Mouse (Mus musculus) lung, postnatal 25 days (tissue): Measurements from ENCODE around the gene Setd4.
A peak's percentile ranks its signal among the peaks of the same experiment; 100 is the strongest.
"Not testable (repeated sequence)": the region's sequence is repeated elsewhere in the genome, so short reads cannot be mapped to it uniquely, and the experiment has no call there.

Experiments used
- DNase-seq: peaks from one replicate; pipeline ENCODE4 v3.0.0; 2022; ENCODE audit warnings: low spot score

Gene Setd4

DNA sequence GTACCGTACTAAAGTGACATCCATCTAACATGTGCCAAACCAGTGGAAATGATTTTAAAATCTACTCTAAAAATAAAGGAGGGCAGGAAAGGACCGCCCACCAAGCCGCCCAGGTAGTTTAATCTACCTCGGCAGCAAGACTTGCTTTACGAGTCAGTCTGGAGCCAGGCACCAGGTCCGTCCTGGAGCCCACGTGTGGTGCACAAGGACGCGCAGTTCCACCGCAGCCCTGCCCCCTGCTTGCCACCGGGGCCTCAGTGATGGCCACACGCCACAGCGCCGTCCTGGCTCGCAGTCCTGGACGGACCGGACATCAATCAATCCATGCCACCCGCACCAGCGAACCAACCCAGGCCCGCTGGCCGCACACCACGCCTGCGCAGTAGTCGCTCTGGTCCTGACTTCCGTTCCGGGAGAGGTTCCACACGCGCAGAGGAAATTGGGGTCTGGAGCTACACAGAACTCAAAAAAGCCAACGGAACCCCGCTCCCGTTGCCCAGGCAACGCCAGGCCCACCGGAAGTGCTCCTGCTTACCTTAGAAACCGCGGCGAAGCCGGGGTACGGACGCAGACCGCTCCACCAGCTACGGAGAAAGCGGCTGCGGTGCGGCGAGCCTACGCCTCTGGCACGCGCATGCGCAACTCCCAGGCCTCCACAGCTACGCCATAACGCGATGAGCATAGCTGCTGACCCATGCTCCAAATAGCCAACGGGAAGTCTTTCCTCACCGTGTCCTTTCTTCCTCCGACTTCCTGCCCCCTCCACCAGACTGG lies at the start of gene Setd4:
Gene Setd4 (minus strand): TSS at position 625 of the 774 bp plus-strand sequence.
- DNase-seq, result peak; percentile 94

DNA sequence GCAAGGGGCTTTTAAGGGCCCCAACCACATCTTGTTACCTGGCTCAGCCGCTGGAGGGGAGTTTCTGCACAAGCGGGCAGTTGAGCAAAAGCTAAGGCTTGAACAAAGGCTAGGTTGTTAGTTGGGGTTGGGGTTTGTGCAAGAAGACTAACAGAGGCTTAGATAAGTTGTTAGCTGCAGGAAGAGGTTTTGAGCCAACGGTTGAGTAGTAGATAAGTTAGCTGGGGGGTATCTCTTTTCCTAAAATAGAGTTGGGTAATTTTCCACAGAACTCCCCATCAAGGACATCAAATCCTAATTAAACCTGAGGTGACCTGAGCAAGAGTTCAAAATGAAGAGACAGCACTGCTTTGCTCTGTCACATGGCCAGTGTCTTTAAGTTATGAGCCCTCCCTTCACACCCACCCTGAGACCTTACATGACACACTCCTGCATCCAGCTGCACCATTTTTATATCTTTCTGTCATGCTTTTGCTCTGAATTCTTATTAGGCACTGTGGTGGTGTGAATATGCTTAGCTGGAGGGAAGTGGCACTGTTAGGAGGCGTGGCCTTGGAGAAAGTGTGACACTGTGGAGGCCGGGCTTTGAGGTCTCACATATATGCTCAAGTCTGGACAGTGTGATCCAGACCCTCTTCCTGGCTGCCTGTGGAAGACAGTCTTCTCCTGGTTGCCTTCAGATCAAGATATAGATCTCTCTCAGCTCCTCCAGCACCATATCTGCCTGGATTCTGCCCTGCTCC lies 44.7 kb upstream of the Setd4 start:
- DNase-seq, result no peak

DNA sequence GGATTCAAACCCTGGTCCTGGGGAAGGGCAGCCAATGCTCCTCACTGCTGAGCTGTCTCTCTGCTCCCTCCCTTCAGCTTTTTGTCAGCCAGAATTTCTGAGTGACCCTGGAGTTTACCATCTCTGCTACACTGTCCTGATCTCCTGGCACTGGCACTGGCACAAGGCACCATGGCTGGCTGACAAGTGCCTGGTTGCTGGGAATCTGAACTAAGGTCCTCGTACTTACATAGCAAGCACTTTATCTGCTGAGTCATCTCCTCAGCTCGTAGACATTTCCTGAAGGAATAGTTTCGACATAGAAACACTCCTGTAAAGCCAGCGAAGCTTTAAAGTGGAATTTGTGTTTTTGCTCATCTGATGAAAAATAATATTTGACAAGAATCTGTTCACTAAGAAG lies 40.1 kb upstream of the Setd4 start:
- peak; percentile 12 for DNase-seq

DNA sequence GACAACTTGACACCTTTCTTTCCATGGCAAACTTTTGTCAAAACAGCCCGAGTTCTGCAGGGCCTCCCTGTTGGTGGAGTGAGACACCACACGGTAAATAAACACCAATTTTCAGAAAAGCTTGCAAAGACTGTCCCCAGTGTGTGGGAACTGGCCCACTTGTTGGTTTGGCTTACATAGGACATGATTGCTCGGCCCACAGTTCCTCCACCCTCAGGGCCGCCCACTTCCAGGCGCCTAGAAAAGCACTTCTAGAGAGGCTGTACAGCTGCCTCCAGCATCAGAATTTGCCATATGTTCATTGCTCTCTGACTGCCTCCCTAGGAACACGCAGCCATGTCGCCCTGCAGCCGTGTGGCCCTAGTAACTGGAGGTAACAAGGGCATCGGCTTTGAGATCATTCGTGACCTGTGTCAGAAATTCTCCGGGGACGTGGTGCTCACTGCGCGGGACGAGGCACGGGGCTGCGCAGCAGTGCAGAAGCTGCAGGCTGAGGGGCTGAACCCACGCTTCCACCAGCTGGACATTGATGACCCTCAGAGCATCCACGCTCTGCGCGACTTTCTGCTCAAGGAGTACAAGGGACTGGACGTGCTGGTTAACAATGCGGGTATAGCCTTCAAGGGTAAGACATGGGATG lies 24.0 kb upstream of the Setd4 start, which contains the start of gene Gm5678:
Gene Gm5678 (plus strand): TSS at position 337 of the 640 bp plus-strand sequence.
- no peak for DNase-seq

DNA sequence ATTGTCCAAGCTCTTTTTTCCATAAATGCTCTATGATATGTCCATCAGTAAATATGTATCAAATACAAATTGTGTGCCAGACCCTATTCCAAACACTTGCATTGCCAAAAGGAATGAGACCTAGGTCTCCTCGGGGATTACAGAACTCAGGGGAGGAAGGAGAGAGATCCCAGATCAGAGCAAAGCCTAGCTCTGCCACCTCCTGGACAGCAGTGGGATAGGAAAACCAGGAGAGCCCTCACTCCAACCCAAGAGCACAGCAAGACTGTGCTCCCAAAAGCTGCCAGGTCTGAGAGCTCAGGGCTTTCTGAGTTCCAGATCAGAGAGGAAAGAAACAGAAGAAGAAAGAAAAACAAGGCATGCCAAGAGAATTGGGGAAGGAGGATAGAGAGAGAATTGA lies 22.9 kb upstream of the Setd4 start:
- DNase-seq, result no peak

DNA sequence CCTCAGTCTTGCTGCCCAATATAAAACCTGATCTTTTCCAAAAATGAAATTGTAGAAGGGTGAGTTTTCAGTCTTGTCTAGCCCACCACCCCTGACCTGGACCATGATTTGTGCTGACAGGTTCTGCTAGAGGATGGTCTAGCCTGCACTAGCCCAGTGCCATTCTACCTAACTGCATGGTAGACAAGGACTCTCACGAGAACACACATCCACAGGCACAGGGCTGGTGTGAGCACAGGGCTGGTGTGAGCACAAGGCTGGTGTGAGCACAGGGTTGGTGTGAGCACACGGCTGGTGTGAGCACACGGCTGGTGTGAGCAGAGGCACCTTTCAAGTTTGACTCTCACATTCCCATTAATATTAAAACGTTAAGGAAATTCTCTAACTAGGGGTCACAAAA lies 20.8 kb upstream of the Setd4 start:
- no peak for DNase-seq

DNA sequence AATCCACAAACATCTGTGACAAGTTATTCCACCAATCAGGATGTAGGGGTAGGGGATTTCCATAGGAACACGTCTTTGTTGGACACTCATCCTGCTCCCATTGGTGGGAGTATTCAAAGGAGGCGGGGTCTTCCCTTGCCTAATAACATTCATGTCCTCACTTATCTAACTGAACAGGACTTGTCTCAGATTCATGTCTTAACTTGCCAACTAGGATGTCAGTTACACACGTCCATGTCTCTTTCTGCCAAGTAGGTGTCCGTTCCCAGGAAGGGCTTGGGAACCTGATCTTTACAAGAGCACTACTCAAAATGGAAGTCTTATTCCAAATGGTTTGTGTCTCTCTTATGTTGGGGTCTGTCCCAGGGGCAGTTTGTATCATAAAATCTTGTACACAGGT lies 19.9 kb upstream of the Setd4 start:
- not testable (repeated sequence) for DNase-seq

DNA sequence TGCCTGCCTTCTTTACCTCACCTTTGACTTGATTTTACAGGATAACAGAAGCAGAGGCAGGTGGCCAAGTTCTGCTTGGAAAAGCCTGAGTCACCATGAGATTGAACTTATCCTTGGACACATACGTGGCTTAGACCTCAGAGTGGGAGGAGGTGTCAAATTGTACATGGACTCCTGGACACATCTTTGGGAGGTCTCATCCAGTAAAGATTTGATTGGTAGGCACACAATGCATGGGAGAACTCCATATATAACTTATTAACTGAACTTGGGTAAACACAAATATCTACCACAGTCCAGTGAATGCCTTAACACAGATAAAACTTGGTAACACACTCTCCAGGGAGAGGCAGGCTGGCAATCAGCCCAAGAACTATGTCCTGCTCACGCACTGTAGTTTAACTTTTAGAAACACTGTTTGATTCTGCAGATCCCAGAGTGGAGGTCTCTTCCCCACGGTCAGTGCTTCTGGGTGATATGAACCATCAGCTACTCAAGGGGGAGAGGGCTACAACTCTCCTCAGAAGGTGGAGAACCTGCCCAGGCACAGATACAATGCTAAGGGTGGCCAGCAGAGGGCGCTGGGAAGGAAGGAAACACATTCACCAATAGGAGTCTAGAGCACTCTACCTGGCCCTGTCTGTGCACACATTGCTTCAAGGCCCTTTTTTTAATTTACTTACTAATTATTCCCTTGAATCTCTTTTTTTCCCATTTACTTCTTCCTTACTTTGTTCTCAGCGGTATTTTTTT lies 11.4 kb upstream of the Setd4 start:
- DNase-seq, result peak; percentile 73

DNA sequence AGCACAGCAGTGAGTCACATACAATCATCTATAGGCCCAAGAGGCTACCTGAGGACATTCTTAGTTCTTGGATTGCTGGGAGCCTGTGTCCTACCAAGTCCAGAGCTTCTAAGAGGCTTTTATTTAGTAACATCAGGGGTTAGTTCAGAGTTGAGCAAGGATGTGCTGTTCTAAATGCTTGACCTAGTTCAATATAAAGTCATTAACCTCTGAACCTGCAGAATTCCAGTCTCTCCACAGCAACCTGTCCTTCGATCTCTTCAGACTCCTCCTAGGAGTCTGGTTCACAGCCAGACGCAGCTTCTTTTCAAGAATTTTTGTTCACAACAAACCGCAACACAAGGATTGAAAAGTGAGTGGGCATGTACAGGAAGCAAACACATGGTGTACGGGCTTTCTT lies 7.1 kb upstream of the Setd4 start:
- no peak for DNase-seq

DNA sequence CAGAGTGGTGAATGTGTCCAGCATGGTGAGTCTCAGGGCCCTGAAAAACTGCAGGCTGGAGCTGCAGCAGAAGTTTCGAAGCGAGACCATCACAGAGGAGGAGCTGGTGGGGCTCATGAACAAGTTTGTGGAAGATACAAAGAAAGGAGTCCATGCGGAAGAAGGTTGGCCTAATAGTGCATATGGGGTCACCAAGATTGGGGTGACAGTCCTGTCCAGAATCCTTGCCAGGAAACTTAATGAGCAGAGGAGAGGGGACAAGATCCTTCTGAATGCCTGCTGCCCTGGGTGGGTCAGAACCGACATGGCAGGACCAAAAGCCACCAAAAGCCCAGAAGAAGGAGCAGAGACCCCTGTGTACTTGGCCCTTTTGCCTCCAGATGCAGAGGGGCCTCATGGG lies 5.9 kb upstream of the Setd4 start:
- DNase-seq, result no peak

DNA sequence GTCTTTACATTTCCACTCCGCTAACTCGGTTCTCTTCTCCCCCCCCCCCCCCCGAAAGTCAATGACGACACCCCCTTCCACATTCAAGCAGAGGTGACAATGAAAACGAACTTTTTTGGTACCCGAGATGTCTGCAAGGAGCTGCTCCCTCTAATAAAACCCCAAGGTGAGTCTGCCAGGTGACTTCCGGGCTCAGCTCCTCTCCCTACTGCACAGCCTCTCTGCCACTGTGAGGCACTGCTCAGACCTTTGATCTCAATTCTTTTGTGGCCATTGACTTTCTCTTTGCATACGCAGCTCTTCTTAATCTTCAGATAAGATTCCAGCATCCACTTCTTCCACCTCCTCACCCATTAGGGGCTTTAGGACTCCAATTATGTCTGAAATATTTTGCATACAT lies 4.9 kb upstream of the Setd4 start:
- no peak for DNase-seq

DNA sequence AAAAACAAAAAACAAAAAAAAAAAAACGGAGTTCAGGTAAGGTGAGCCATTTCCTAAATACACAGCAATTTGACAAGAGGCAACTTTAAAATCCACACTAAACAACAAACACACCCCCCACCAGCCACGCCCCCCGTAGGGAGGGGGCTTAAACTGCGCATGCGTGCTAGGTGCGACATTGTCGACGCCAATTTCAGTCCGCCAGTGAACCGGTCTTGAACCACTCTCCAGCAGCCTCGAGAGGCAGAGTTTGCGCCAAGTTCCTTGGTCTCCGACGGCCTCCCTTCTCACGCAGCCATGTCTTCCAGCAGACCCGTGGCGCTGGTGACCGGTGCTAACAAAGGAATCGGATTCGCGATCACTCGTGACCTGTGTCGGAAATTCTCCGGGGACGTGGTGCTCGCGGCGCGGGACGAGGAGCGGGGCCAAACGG lies 3.8 kb upstream of the Setd4 start:
- peak; percentile 86 for DNase-seq

DNA sequence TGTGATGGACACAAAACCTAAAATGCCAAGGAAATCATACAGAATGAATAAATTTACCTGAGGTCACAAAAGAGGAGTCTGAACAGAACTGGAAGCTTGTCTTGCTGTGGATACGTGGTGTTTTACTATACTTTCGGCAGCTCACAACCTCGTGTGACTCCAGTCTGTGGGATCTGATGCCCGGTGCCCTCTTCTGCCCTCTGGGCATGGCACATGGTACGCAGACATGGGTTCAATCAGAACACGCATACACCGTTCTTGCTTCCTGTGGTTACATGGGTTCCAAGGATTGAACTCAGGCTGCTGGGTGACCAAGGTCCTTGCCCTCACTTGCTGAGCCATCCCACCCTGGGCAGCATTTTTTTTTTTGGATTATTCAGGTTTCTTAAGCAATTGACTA lies 2.3 kb upstream of the Setd4 start:
- DNase-seq, result no peak

DNA sequence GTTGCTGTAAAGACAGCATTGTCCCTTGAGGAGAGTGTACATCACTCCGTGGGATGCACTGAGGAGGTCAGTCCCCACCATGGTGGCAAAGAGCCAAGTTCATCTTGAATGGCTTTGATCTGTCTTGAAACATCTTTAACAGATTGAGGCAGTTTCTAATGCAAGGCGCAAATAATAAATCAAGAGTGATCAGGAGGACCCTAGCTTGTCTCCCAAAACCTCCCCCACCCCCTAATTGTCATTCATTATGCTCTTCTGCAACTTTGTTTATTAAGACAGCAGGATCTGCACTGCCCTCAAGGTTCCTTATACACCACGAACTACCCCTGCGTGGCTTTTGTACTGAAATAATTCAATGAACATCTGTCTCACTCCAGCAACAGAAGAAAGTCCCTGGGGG lies 1.7 kb upstream of the Setd4 start, which contains the start of gene Cbr1:
Gene Cbr1 (plus strand): TSS at position 301 of the 400 bp plus-strand sequence.
- DNase-seq, result no peak

DNA sequence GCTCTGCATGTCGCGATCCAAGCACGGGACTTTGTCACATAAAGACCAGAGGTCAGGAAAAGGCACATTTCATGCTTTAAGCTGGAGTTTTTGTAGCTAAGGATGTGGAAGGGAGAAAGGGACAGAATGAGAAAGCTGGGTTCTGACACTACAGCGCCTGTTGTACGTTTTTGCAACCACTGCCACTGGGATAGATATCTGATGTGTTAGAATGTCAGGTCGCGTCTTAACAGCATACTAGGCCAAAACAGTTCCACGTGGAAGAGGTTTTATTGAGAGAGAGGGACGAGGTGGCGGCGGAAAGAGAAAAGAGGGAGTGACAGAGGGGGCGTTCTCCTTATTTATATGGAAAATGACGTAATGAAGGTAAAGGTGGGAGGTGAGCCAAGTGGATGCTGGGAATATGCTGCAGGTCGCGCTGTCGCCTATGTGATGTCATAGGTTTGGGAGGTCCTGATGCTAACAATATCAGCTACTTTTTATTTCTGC lies 662 bp upstream of the Setd4 start:
- DNase-seq, result no peak

DNA sequence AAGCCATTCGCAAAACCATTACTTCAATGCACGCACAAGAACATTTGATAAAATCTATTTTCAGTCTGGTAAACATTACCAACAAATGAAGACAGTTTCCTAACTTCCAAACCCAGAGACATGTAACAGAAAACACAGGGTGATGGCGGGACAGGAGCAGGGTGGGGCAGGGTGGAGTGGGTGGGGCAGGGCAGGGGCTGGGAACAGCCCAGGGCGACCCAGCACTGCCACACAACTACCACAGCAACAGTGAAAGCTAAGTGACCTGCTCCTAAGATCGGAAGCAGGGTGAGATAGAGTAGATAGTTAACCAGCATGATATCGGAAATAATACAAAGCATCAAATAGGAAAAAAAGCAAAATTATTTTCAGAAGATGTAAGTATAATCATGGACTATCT lies 4.4 kb downstream of the Setd4 start:
- DNase-seq, result no peak

DNA sequence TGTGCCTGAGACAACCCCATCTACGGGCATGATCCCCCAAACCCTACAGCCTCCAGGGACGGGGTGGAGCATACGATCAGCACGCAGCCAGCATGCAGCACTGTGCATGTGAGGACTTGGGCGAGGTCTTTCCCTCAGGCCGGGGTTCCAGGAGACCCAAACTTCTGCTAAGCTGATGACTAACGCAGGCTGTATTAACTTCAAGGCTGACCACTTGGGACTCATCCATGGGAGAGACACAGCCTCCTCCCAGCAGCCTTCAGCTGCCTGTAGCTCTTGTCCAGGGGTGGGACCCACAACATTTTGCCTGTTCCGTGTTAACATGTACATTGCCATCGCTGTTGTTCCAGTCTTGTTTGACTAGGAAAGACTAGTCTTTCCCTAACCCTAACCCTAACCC lies 6.3 kb downstream of the Setd4 start:
- DNase-seq, result no peak

DNA sequence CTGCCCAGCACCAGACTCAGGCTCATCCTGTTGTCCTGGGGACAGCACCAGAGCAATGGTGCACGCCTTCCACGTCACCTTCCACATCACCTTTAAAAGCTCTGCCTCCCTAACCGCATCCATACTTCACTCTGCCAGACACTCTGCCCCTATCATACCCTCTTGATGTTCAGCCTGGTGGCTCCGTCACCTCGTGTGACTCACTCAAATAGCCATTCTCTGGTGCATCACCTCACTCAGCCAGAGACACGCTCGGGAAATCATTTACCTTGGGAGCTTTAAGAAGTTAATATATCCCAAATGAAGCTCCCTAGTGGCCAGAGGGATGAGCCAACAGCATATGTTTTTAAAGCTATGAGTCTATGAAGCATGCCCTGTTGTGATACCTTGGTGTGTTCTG lies 7.1 kb downstream of the Setd4 start:
- no peak for DNase-seq

DNA sequence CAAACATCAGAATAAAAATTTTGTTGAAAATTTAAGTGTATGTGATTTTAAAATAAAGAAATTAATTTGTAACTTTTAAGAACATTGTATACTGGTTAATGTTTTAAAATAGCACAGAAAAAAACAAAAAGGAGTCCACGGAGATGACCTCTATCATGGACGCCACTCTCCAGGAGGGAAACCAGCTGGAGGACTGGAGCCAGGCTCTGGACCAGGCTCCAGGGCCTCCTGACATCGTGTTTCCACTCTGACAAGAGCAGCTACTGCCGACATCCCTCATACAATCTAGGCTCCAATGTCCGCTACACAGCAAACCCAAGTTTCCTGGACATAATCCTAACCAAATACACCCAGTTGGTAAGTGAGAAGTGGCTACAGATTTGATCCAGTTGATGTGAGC lies 8.1 kb downstream of the Setd4 start:
- no peak for DNase-seq

DNA sequence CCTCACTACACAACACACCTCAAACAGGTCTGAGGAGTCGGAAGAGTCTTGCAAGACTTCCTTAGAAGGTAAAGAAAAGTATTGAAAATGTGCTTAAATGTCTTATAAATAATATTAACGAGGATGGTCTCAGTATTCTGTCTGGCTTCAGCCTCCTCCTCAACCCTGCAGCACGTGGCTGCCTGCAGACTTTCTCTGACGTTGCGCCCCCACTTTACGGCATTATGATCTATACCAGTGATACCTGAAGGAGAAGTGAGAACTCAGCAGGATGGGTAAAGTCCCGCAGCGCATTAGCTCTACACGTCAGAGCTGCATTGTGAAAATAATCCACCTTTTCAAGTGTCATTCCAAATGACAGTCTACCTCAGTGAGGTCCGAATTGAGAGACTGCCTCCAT lies 9.4 kb downstream of the Setd4 start:
- DNase-seq, result no peak

DNA sequence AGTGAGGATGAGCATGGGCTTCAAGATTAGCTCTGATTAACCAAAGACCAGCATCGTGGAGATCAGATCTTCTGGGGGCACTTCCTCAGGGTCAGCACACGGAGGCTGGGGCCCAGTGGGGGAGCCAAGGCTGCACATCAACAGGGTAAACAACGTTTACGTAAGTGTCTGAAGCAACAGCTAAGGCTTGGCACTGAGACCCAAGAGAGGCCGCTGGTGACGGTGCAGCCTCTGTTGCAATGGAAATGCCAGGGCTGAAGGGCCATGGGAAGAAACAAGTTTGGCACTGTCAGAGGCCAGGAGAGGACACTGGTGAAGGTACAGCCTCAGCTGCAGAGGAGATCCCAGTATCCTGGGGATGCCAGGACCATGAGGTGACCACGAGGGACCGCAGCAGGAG lies 10.5 kb downstream of the Setd4 start:
- DNase-seq, result no peak

DNA sequence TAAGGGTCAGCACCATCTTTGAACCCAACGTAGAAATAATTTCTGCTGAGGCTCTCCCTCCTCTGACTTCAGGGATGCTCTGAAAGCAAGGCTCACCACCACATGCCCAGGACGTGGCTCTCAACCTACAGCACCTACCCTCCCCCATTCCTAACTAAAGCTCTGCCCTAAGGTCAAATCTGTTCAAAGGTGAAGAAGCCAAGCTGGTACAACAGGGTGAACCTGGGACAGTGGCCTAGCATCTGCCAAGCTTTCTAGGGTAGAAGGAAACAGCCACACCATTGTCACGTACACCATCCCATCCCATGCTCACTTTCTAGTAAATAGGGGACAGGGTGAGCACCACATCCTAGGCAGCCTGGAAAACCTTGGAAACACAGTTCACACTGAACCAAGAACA lies 11.2 kb downstream of the Setd4 start:
- DNase-seq, result no peak
